Mouse (Mus musculus): ENCODE results near the gene Nfkb1. TPM values are rescaled to one million over a fixed set of nuclear protein-coding genes. Genes with fewer than 3 reads are reported as not detected.

The Nfkb1 gene
- total and polyA plus RNA-seq, 3 experiments: 44.8 to 93.6 (median 59.9) TPM

GRCm38 (mm10) chr3:135690568-135691190 lies 668 bp downstream of the Nfkb1 start:
- H3K27me3 ChIP-seq (ENCODE audit: control insufficient read depth in 1 of 2, insufficient read depth in 2 of 2, low read length in 2 of 2): no peaks in the 10 kb centered on the region
- no peaks in the 10 kb centered on the region for H3K9me3 ChIP-seq (replicated peaks; ENCODE audit: insufficient read depth, low read length)
- peaks cover 23% of the 10 kb centered on the region for H3K79me2 ChIP-seq (ENCODE audit: control insufficient read depth, insufficient read depth, low read length, poor library complexity)
- DNase-seq (ENCODE audit: low read depth, low spot score): peak; percentile 60
- peak overlapping the region; percentile 97 for H3K9ac ChIP-seq (ENCODE audit: control insufficient read depth, low read depth, low read length, poor library complexity, severe bottlenecking)
- peaks cover 0 to 35% of the 10 kb centered on the region in 2 experiments; a peak in 2 of 4 replicates for H3K36me3 ChIP-seq (ENCODE audit: control insufficient read depth in 1 of 2, insufficient read depth in 2 of 2, low read length in 2 of 2)
- H3K4me1 ChIP-seq (ENCODE audit: control insufficient read depth in 1 of 2, insufficient read depth in 2 of 2, low read length in 2 of 2): peaks cover 30 to 33% of the 10 kb centered on the region in 2 experiments
- H3K27ac ChIP-seq (ENCODE audit: control insufficient read depth, low read depth, low read length): peak overlapping the region; percentile 15; the same call in 1 of the 2 replicates
- TF ChIP-seq RCOR1 (IDR thresholded peaks at IDR 0.05; ENCODE audit: low read depth, low read length): peak; percentile 61; the same call in 1 of the 2 replicates
- no peak for TF ChIP-seq ZMIZ1 (IDR thresholded peaks at IDR 0.05; ENCODE audit: low read depth, low read length)
- TF ChIP-seq UBTF (IDR thresholded peaks at IDR 0.05; ENCODE audit: borderline replicate concordance, insufficient read depth, low read depth, low read length): 0 out of 2 replicates have a peak, but pooled peaks have one; percentile 31
- TF ChIP-seq POLR2A (IDR thresholded peaks at IDR 0.05; ENCODE audit: control insufficient read depth in 1 of 2, insufficient read depth in 1 of 2, low read depth in 1 of 2, low read length in 2 of 2, poor library complexity in 1 of 2): 0 out of 4 replicates have a peak, but pooled peaks of 1 of the 2 experiments have one; percentile 16
- TF ChIP-seq CTCF (IDR thresholded peaks at IDR 0.05 in 2 of 3, conservative IDR thresholded peaks at IDR 0.05 in 1 of 3; ENCODE audit: control insufficient read depth in 1 of 3, insufficient read depth in 1 of 3, low read depth in 2 of 3, low read length in 3 of 3, poor library complexity in 1 of 3, severe bottlenecking in 1 of 3): no peak
- no peak for TF ChIP-seq SIN3A (IDR thresholded peaks at IDR 0.05; ENCODE audit: low read length)
- H3K4me3 ChIP-seq (ENCODE audit: control insufficient read depth in 1 of 2, insufficient read depth in 1 of 2, low read depth in 2 of 2, low read length in 2 of 2): peak overlapping the region; percentile 88 to 94

- Histone ChIP-seq H3K79me2 (ENCODE audit: control insufficient read depth, insufficient read depth, low read length, poor library complexity) (peaks cover 24% of the 10 kb centered on the region), H3K9me3 (replicated peaks; ENCODE audit: insufficient read depth, low read length) (no peaks in the 10 kb centered on the region), H3K36me3 (ENCODE audit: control insufficient read depth in 1 of 2, insufficient read depth in 2 of 2, low read length in 2 of 2) (peaks cover 0 to 30% of the 10 kb centered on the region in 2 experiments; a peak in 2 of 4 replicates), H3K9ac (ENCODE audit: control insufficient read depth, low read depth, low read length, poor library complexity, severe bottlenecking) (peak overlapping the region; percentile 97), H3K27ac (ENCODE audit: control insufficient read depth, low read depth, low read length) (no peak overlapping the region), H3K4me3 (ENCODE audit: control insufficient read depth in 1 of 2, insufficient read depth in 1 of 2, low read depth in 2 of 2, low read length in 2 of 2) (peak overlapping the region; percentile 88 to 94), H3K4me1 (ENCODE audit: control insufficient read depth in 1 of 2, insufficient read depth in 2 of 2, low read length in 2 of 2) (peaks cover 24 to 29% of the 10 kb centered on the region in 2 experiments), H3K27me3 (ENCODE audit: control insufficient read depth in 1 of 2, insufficient read depth in 2 of 2, low read length in 2 of 2) (no peaks in the 10 kb centered on the region)
- TF ChIP-seq ZC3H11A (IDR thresholded peaks at IDR 0.05; ENCODE audit: low read depth, low read length) (no peak), POLR2AphosphoS5 (IDR thresholded peaks at IDR 0.05; ENCODE audit: borderline replicate concordance, low read depth, low read length) (no peak), HCFC1 (IDR thresholded peaks at IDR 0.05; ENCODE audit: low read depth, low read length) (0 out of 2 replicates have a peak, but pooled peaks have one; percentile 0), ZNF384 (IDR thresholded peaks at IDR 0.05; ENCODE audit: low read depth, low read length) (peak; percentile 23; the same call in 1 of the 2 replicates)
- DNase-seq (ENCODE audit: low read depth, low spot score): no peak
These were observed 1.4 kb downstream of the Nfkb1 start for GRCm38 (mm10) chr3:135689773-135690567.

Data from MEL (cell line).